Mouse (Mus musculus) limb, embryonic 10.5 days (tissue): ENCODE results near the gene Gphn. TPM values are rescaled to one million over a fixed set of nuclear protein-coding genes. Genes with fewer than 3 reads are reported as not detected.

ENCODE experiments used
- DNase-seq: peaks from one replicate; pipeline ENCODE4 v3.0.0-alpha.2; 2017; ENCODE audit warnings: low spot score
- H3K27ac ChIP-seq: fragments of 300-500 bp; sonication (generic); 2 replicates; pipeline ENCODE4 v1.5.1; 2016; ENCODE audit warnings: mild to moderate bottlenecking
- H3K27me3 ChIP-seq: fragments of 300-500 bp; sonication (generic); 2 replicates; pipeline ENCODE4 v1.6.1; 2016; ENCODE audit warnings: low read depth, mild to moderate bottlenecking; ENCODE audit not compliant: poor library complexity, severe bottlenecking
- H3K36me3 ChIP-seq: fragments of 300-500 bp; sonication (generic); 2 replicates; pipeline ENCODE4 v1.6.1; 2016; ENCODE audit warnings: mild to moderate bottlenecking, moderate library complexity
- H3K4me1 ChIP-seq: fragments of 300-500 bp; sonication (generic); 2 replicates; pipeline ENCODE4 v1.6.1; 2016
- H3K4me3 ChIP-seq: fragments of 300-500 bp; sonication (generic); 2 replicates; pipeline ENCODE4 v1.5.1; 2016; ENCODE audit warnings: mild to moderate bottlenecking, moderate library complexity
- H3K9me3 ChIP-seq: fragments of 300-500 bp; sonication (generic); replicated peaks from 2 replicates; pipeline ENCODE4 v1.6.1; 2016; ENCODE audit warnings: mild to moderate bottlenecking
- WGBS: fragments of 180-500 bp; shearing (Covaris S2); methylation state at CpG from one replicate; pipeline ENCODE4 v1.1.7; 2016; 5-methylcytosine and 5-hydroxymethylcytosine counted together
- polyA plus RNA-seq: library from polyadenylated mRNA; unstranded; fragments of >200 nt; fragmentation: Nextera tagmentation; extraction: Ambion mirVana; gene quantifications from 2 replicates; pipeline ENCODE4 v1.2.1, GENCODE M21; 2016

The Gphn gene
- 9.8 and 10.8 TPM in 2 replicates for polyA plus RNA-seq

- no peaks in the 10 kb centered on the region for H3K36me3 ChIP-seq
- H3K27me3 ChIP-seq = no peaks in the 10 kb centered on the region
- peaks cover 9% of the 10 kb centered on the region; the same call in 1 of the 2 replicates for H3K4me1 ChIP-seq
- peak; percentile 90 for DNase-seq
- WGBS = under 1% methylated on average over 70 of the region's 70 CpGs
- H3K27ac ChIP-seq = peak within 1 kb of the TSS; percentile 96
- H3K9me3 ChIP-seq = no peaks in the 10 kb centered on the region
- H3K4me3 ChIP-seq = peak within 1 kb of the TSS; percentile 83
These were observed at the start of gene Gphn for GRCm38 (mm10) chr12:78225707-78226518. TSS of gene Gphn (plus strand) at chr12:78226379.

GRCm38 (mm10) chr12:78181452-78181851 lies 44.7 kb upstream of the Gphn start:
- H3K4me3 ChIP-seq = no peak overlapping the region
- H3K36me3 ChIP-seq = no peaks in the 10 kb centered on the region
- H3K4me1 ChIP-seq = no peaks in the 10 kb centered on the region
- H3K27me3 ChIP-seq = no peaks in the 10 kb centered on the region
- no peaks in the 10 kb centered on the region for H3K9me3 ChIP-seq
- DNase-seq = no peak
- no peak overlapping the region for H3K27ac ChIP-seq
- 80% methylated on average over 2 of the region's 2 CpGs for WGBS

GRCm38 (mm10) chr12:78193942-78194341 lies 32.2 kb upstream of the Gphn start, which contains the start of gene Gm6657:
TSS of gene Gm6657 (plus strand) at chr12:78194242.
- no peak for DNase-seq
- H3K4me3 ChIP-seq = no peak within 1 kb of the TSS
- H3K9me3 ChIP-seq = no peaks in the 10 kb centered on the region
- H3K4me1 ChIP-seq = no peaks in the 10 kb centered on the region
- no peaks in the 10 kb centered on the region for H3K27me3 ChIP-seq
- H3K36me3 ChIP-seq = no peaks in the 10 kb centered on the region
- no peak within 1 kb of the TSS for H3K27ac ChIP-seq

- WGBS = 68% methylated on average over 2 of the region's 2 CpGs
- Histone ChIP-seq H3K4me3 (no peak overlapping the region), H3K36me3 (no peaks in the 10 kb centered on the region), H3K9me3 (no peaks in the 10 kb centered on the region), H3K27ac (no peak overlapping the region), H3K27me3 (no peaks in the 10 kb centered on the region), H3K4me1 (no peaks in the 10 kb centered on the region)
- DNase-seq = no peak
These were observed 30.8 kb upstream of the Gphn start for GRCm38 (mm10) chr12:78195368-78195767.

GRCm38 (mm10) chr12:78203646-78204045 lies 22.5 kb upstream of the Gphn start:
- WGBS = 58% methylated on average over 5 of the region's 5 CpGs

GRCm38 (mm10) chr12:78205915-78206570 lies 20.1 kb upstream of the Gphn start:
- peaks cover 12% of the 10 kb centered on the region; the same call in 1 of the 2 replicates for H3K4me1 ChIP-seq
- H3K27ac ChIP-seq = no peak overlapping the region
- WGBS = 13% methylated on average over 5 of the region's 5 CpGs
- no peaks in the 10 kb centered on the region for H3K9me3 ChIP-seq
- H3K27me3 ChIP-seq = no peaks in the 10 kb centered on the region
- no peaks in the 10 kb centered on the region for H3K36me3 ChIP-seq
- DNase-seq = peak; percentile 35
- H3K4me3 ChIP-seq = no peak overlapping the region

More at GRCm38 (mm10) chr12:78203646-78204045, 22.5 kb upstream of the Gphn start:
- peak overlapping the region; percentile 56 for H3K27ac ChIP-seq
- DNase-seq = no peak
- no peaks in the 10 kb centered on the region for H3K36me3 ChIP-seq
- peaks cover 12% of the 10 kb centered on the region; the same call in 1 of the 2 replicates for H3K4me1 ChIP-seq
- H3K4me3 ChIP-seq = no peak overlapping the region
- H3K9me3 ChIP-seq = no peaks in the 10 kb centered on the region
- no peaks in the 10 kb centered on the region for H3K27me3 ChIP-seq

- no peak overlapping the region for H3K27ac ChIP-seq
- peaks cover 12% of the 10 kb centered on the region; the same call in 1 of the 2 replicates for H3K4me1 ChIP-seq
- H3K4me3 ChIP-seq = no peak overlapping the region
- no peaks in the 10 kb centered on the region for H3K27me3 ChIP-seq
- H3K9me3 ChIP-seq = no peaks in the 10 kb centered on the region
- H3K36me3 ChIP-seq = no peaks in the 10 kb centered on the region
- no peak for DNase-seq
- WGBS = 88% methylated on average over 4 of the region's 4 CpGs
These were observed 19.6 kb upstream of the Gphn start for GRCm38 (mm10) chr12:78206571-78206960.

GRCm38 (mm10) chr12:78209856-78210255 lies 16.3 kb upstream of the Gphn start:
- Histone ChIP-seq H3K27ac (no peak overlapping the region), H3K4me1 (no peaks in the 10 kb centered on the region), H3K4me3 (no peak overlapping the region), H3K27me3 (no peaks in the 10 kb centered on the region), H3K9me3 (no peaks in the 10 kb centered on the region), H3K36me3 (no peaks in the 10 kb centered on the region)
- DNase-seq = no peak
- WGBS = 82% methylated on average over 2 of the region's 2 CpGs

- WGBS = 80% methylated on average over 6 of the region's 6 CpGs
- no peaks in the 10 kb centered on the region for H3K36me3 ChIP-seq
- no peak for DNase-seq
- no peaks in the 10 kb centered on the region for H3K27me3 ChIP-seq
- no peak overlapping the region for H3K4me3 ChIP-seq
- no peak overlapping the region for H3K27ac ChIP-seq
- H3K4me1 ChIP-seq = no peaks in the 10 kb centered on the region
- H3K9me3 ChIP-seq = no peaks in the 10 kb centered on the region
These were observed 10.7 kb upstream of the Gphn start for GRCm38 (mm10) chr12:78215490-78215889.

GRCm38 (mm10) chr12:78219191-78219825 lies 6.9 kb upstream of the Gphn start:
- WGBS = 88% methylated on average over 4 of the region's 4 CpGs
- H3K36me3 ChIP-seq = no peaks in the 10 kb centered on the region
- no peaks in the 10 kb centered on the region for H3K4me1 ChIP-seq
- no peak overlapping the region for H3K27ac ChIP-seq
- no peak for DNase-seq
- H3K9me3 ChIP-seq = no peaks in the 10 kb centered on the region
- H3K27me3 ChIP-seq = no peaks in the 10 kb centered on the region
- H3K4me3 ChIP-seq = no peak overlapping the region

GRCm38 (mm10) chr12:78226519-78226875 lies 318 bp downstream of the Gphn start:
- under 1% methylated on average over 34 of the region's 48 CpGs for WGBS
- H3K27ac ChIP-seq = peak overlapping the region; percentile 96
- DNase-seq = peak; percentile 88
- no peaks in the 10 kb centered on the region for H3K9me3 ChIP-seq
- peaks cover 9% of the 10 kb centered on the region; the same call in 1 of the 2 replicates for H3K4me1 ChIP-seq
- peak overlapping the region; percentile 83 for H3K4me3 ChIP-seq
- no peaks in the 10 kb centered on the region for H3K27me3 ChIP-seq
- no peaks in the 10 kb centered on the region for H3K36me3 ChIP-seq

- Histone ChIP-seq H3K4me3 (peak overlapping the region; percentile 83), H3K9me3 (no peaks in the 10 kb centered on the region), H3K36me3 (no peaks in the 10 kb centered on the region), H3K4me1 (peaks cover 9% of the 10 kb centered on the region; the same call in 1 of the 2 replicates), H3K27ac (peak overlapping the region; percentile 96), H3K27me3 (no peaks in the 10 kb centered on the region)
- peak; percentile 67 for DNase-seq
- WGBS = under 1% methylated on average over 48 of the region's 57 CpGs
These were observed 1.1 kb downstream of the Gphn start for GRCm38 (mm10) chr12:78227021-78227932.
